Comparison of ENCODE assay signal across 16 mouse cellular contexts in genomic region chr4:150229747-150230390, GRCm38 (mm10). TPM values are rescaled to one million over a fixed set of nuclear protein-coding genes. Genes with fewer than 3 reads are reported as not detected.
DNase-seq lines count a peak whose midpoint lies in the region; ATAC-seq and TF ChIP-seq lines count a peak whose summit lies in the region.
"Had no signal": no experiment of that assay in that cellular context is flagged by ENCODE, and none has a peak within 500 bp of the region (broad histone marks: within the 10 kb centered on the region; RNA-seq: fewer than 3 reads in every experiment).

No protein-coding gene starts in this region.

- H3K36me3 ChIP-seq in heart, embryonic 11.5 days (ENCODE audit: control insufficient read depth, insufficient read depth, low read length): no peaks in the 10 kb centered on the region
- no peaks in the 10 kb centered on the region for H3K36me3 ChIP-seq in kidney, adult 2 months (ENCODE audit: control insufficient read depth, insufficient read depth, low read length)
- H3K36me3 ChIP-seq in kidney, embryonic 15.5 days: no peaks in the 10 kb centered on the region
- no peaks in the 10 kb centered on the region for H3K36me3 ChIP-seq in midbrain, embryonic 11.5 days (ENCODE audit: control insufficient read depth, insufficient read depth, low read length)
- H3K36me3 ChIP-seq in midbrain, postnatal 0 days (ENCODE audit: insufficient read depth, low read length): no peaks in the 10 kb centered on the region
- H3K36me3 ChIP-seq in neural tube, embryonic 15.5 days: no peaks in the 10 kb centered on the region
- H3K36me3 ChIP-seq: midbrain, embryonic 12.5 days; neural tube, embryonic 12.5 days had no signal

- H3K4me2 ChIP-seq in heart, embryonic 11.5 days: no peak overlapping the region
- no peak overlapping the region for H3K4me2 ChIP-seq in kidney, embryonic 15.5 days
- H3K4me2 ChIP-seq in midbrain, embryonic 11.5 days: no peak overlapping the region
- H3K4me2 ChIP-seq in midbrain, postnatal 0 days (ENCODE audit: low read depth, low read length, poor library complexity, severe bottlenecking): no peak overlapping the region
- no peak overlapping the region for H3K4me2 ChIP-seq in neural tube, embryonic 15.5 days
- H3K4me2 ChIP-seq: neural tube, embryonic 12.5 days had no signal

- no peak for ATAC-seq in heart, embryonic 11.5 days (replicated peaks; ENCODE audit: insufficient number of reproducible peaks, low FRiP score, low TSS enrichment)
- no peak for ATAC-seq in kidney, embryonic 15.5 days (replicated peaks; ENCODE audit: low FRiP score)
- ATAC-seq in midbrain, embryonic 11.5 days (ENCODE audit: low FRiP score): no peak
- no peak for ATAC-seq in midbrain, postnatal 0 days (ENCODE audit: low FRiP score)
- ATAC-seq in neural tube, embryonic 15.5 days (ENCODE audit: low FRiP score): no peak
- ATAC-seq: intestine, postnatal 0 days had no signal

- no peaks in the 10 kb centered on the region for H3K27me3 ChIP-seq in heart, embryonic 11.5 days (ENCODE audit: control insufficient read depth, insufficient read depth, low read length)
- no peaks in the 10 kb centered on the region for H3K27me3 ChIP-seq in kidney, adult 2 months (replicated peaks; ENCODE audit: control insufficient read depth, insufficient read depth, low read length)
- H3K27me3 ChIP-seq in kidney, embryonic 15.5 days: no peaks in the 10 kb centered on the region
- no peaks in the 10 kb centered on the region for H3K27me3 ChIP-seq in midbrain, embryonic 11.5 days (ENCODE audit: control insufficient read depth, insufficient read depth, low read length)
- H3K27me3 ChIP-seq in midbrain, postnatal 0 days (ENCODE audit: insufficient read depth, low read length): no peaks in the 10 kb centered on the region
- H3K27me3 ChIP-seq in neural tube, embryonic 15.5 days (replicated peaks): no peaks in the 10 kb centered on the region
- H3K27me3 ChIP-seq: neural tube, embryonic 12.5 days had no signal

- no peak overlapping the region for H3K4me3 ChIP-seq in heart, embryonic 11.5 days (ENCODE audit: low read depth, low read length)
- H3K4me3 ChIP-seq in kidney, adult 2 months (ENCODE audit: insufficient read depth, low read depth, low read length): no peak overlapping the region
- no peak overlapping the region for H3K4me3 ChIP-seq in kidney, embryonic 15.5 days (replicated peaks)
- H3K4me3 ChIP-seq in midbrain, embryonic 11.5 days (ENCODE audit: low read depth, low read length): no peak overlapping the region
- H3K4me3 ChIP-seq in midbrain, postnatal 0 days (ENCODE audit: low read depth, low read length): no peak overlapping the region
- H3K4me3 ChIP-seq in neural tube, embryonic 15.5 days (replicated peaks): no peak overlapping the region
- H3K4me3 ChIP-seq: midbrain, embryonic 12.5 days; neural tube, embryonic 12.5 days had no signal

- DNase-seq in heart, postnatal 4 days: no peak
- DNase-seq in kidney, adult 2 months: no peak
- peak; percentile 73 for DNase-seq in midbrain, embryonic 11.5 days (ENCODE audit: low spot score, missing footprints)
- no peak for DNase-seq in midbrain, postnatal 0 days (ENCODE audit: low spot score)
- DNase-seq in lung, postnatal 10 days: no peak
- DNase-seq: B cell, adult 2 months; lung, postnatal 36 days had no signal

- no peak for TF ChIP-seq POLR2A in kidney, adult 2 months (IDR thresholded peaks at IDR 0.05; ENCODE audit: low read depth, low read length)

- H3K27ac ChIP-seq in heart, embryonic 11.5 days (ENCODE audit: low read depth, low read length): peak overlapping the region; percentile 70; the same call in 1 of the 2 replicates
- H3K27ac ChIP-seq in kidney, adult 2 months (ENCODE audit: insufficient read depth, low read depth, low read length): peak overlapping the region; percentile 72; the same call in 1 of the 2 replicates
- no peak overlapping the region; the same call in 1 of the 2 replicates for H3K27ac ChIP-seq in kidney, embryonic 15.5 days
- H3K27ac ChIP-seq in midbrain, embryonic 11.5 days (ENCODE audit: low read depth, low read length): no peak overlapping the region
- no peak overlapping the region for H3K27ac ChIP-seq in midbrain, postnatal 0 days (ENCODE audit: low read depth, low read length)
- 0 out of 2 replicates have a peak overlapping the region, but pooled peaks have one; percentile 34 for H3K27ac ChIP-seq in neural tube, embryonic 15.5 days (replicated peaks)
- H3K27ac ChIP-seq: neural tube, embryonic 12.5 days had no signal

- peaks cover 29% of the 10 kb centered on the region for H3K4me1 ChIP-seq in heart, embryonic 11.5 days (ENCODE audit: control insufficient read depth, insufficient read depth, low read length)
- peaks cover 12% of the 10 kb centered on the region; the same call in 1 of the 2 replicates for H3K4me1 ChIP-seq in kidney, adult 2 months (ENCODE audit: control insufficient read depth, insufficient read depth, low read length)
- peaks cover 43% of the 10 kb centered on the region for H3K4me1 ChIP-seq in kidney, embryonic 15.5 days
- peaks cover 17% of the 10 kb centered on the region for H3K4me1 ChIP-seq in midbrain, embryonic 11.5 days (ENCODE audit: control insufficient read depth, insufficient read depth, low read length)
- H3K4me1 ChIP-seq in midbrain, postnatal 0 days (ENCODE audit: insufficient read depth, low read length): peaks cover 4% of the 10 kb centered on the region; the same call in 1 of the 2 replicates
- peaks cover 40% of the 10 kb centered on the region for H3K4me1 ChIP-seq in neural tube, embryonic 15.5 days

- TF ChIP-seq CTCF in kidney, adult 2 months (conservative IDR thresholded peaks at IDR 0.05; ENCODE audit: insufficient read depth, insufficient read length, low read depth, low read length): no peak
- TF ChIP-seq CTCF in midbrain, postnatal 0 days (IDR thresholded peaks at IDR 0.05): no peak

- H3K9ac ChIP-seq in heart, embryonic 11.5 days (ENCODE audit: low read depth, low read length): no peak overlapping the region
- no peak overlapping the region for H3K9ac ChIP-seq in kidney, embryonic 15.5 days
- no peak overlapping the region for H3K9ac ChIP-seq in midbrain, embryonic 11.5 days (ENCODE audit: low read length)
- H3K9ac ChIP-seq in midbrain, postnatal 0 days (replicated peaks; ENCODE audit: low read length, poor library complexity, severe bottlenecking): no peak overlapping the region
- H3K9ac ChIP-seq in neural tube, embryonic 15.5 days (replicated peaks): no peak overlapping the region
- H3K9ac ChIP-seq: midbrain, embryonic 12.5 days; neural tube, embryonic 12.5 days had no signal

- no peaks in the 10 kb centered on the region for H3K9me3 ChIP-seq in heart, embryonic 11.5 days (replicated peaks; ENCODE audit: control insufficient read depth, low read length)
- no peaks in the 10 kb centered on the region for H3K9me3 ChIP-seq in kidney, embryonic 15.5 days (replicated peaks)
- H3K9me3 ChIP-seq in midbrain, embryonic 11.5 days (ENCODE audit: control insufficient read depth, low read length): no peaks in the 10 kb centered on the region
- no peaks in the 10 kb centered on the region for H3K9me3 ChIP-seq in midbrain, postnatal 0 days (ENCODE audit: low read length)
- no peaks in the 10 kb centered on the region for H3K9me3 ChIP-seq in neural tube, embryonic 15.5 days (replicated peaks)
- H3K9me3 ChIP-seq: midbrain, embryonic 12.5 days; neural tube, embryonic 12.5 days had no signal

- 28% methylated on average over 10 of the region's 15 CpGs for WGBS in heart, embryonic 11.5 days (ENCODE audit: insufficient replicate concordance)
- 46% methylated on average over 11 of the region's 15 CpGs for WGBS in kidney, adult 2 months
- 32% methylated on average over 9 of the region's 15 CpGs for WGBS in kidney, embryonic 15.5 days
- 30% methylated on average over 11 of the region's 15 CpGs for WGBS in midbrain, embryonic 11.5 days
- 36% methylated on average over 10 of the region's 15 CpGs for WGBS in midbrain, postnatal 0 days
- 25% methylated on average over 10 of the region's 15 CpGs for WGBS in neural tube, embryonic 15.5 days

RNA-seq across cellular contexts. Expression of gene Eno1, which starts 6.7 kb away (rescaled TPM):
- 2,057 and 2,150 TPM in 2 replicates for polyA plus RNA-seq in heart, embryonic 11.5 days (2014; fragmentation: Nextera tagmentation; extraction: Ambion mirVana)
- total RNA-seq in heart, postnatal 4 days (2021): 100 to 1,000 TPM; 303 to 307 TPM
- polyA plus RNA-seq in kidney, adult 2 months (2012; rRNA removed): 630 and 636 TPM in 2 replicates
- 1,865 and 1,947 TPM in 2 replicates for polyA plus RNA-seq in kidney, embryonic 15.5 days (2015; fragmentation: Nextera tagmentation; extraction: Ambion mirVana)
- polyA plus RNA-seq in midbrain, embryonic 11.5 days (2014; fragmentation: Nextera tagmentation; extraction: Ambion mirVana): 1,438 and 1,518 TPM in 2 replicates
- total RNA-seq in midbrain, postnatal 0 days (2014; rRNA removed): 438 and 440 TPM in 2 replicates
- 1,069 and 1,129 TPM in 2 replicates for polyA plus RNA-seq in midbrain, postnatal 0 days (2015; fragmentation: Nextera tagmentation; extraction: Ambion mirVana)
- polyA plus RNA-seq in neural tube, embryonic 15.5 days (2015; fragmentation: Nextera tagmentation; extraction: Ambion mirVana): 1,173 and 1,202 TPM in 2 replicates

RNA-seq across cellular contexts. Expression of gene Car6, which starts 28.7 kb away (rescaled TPM):
- polyA plus RNA-seq in heart, embryonic 11.5 days (2014; fragmentation: Nextera tagmentation; extraction: Ambion mirVana): 0.32 TPM in 1 of 2 replicates, not detected in the other
- total RNA-seq in heart, postnatal 4 days (2021): not detected
- polyA plus RNA-seq in kidney, adult 2 months (2012; rRNA removed): not detected in 2 replicates
- not detected in 2 replicates for polyA plus RNA-seq in kidney, embryonic 15.5 days (2015; fragmentation: Nextera tagmentation; extraction: Ambion mirVana)
- 0.25 TPM in 1 of 2 replicates, not detected in the other for polyA plus RNA-seq in midbrain, embryonic 11.5 days (2014; fragmentation: Nextera tagmentation; extraction: Ambion mirVana)
- total RNA-seq in midbrain, postnatal 0 days (2014; rRNA removed): not detected in 2 replicates
- not detected in 2 replicates for polyA plus RNA-seq in midbrain, postnatal 0 days (2015; fragmentation: Nextera tagmentation; extraction: Ambion mirVana)
- polyA plus RNA-seq in neural tube, embryonic 15.5 days (2015; fragmentation: Nextera tagmentation; extraction: Ambion mirVana): not detected in 2 replicates
- total RNA-seq: hematopoietic stem cell, adult 5-6 weeks; left cerebral cortex, postnatal 14 days had no signal
- polyA plus RNA-seq: intestine, postnatal 0 days; liver, embryonic 16.5 days; midbrain, embryonic 12.5 days; neural tube, embryonic 12.5 days had no signal

RNA-seq across cellular contexts. Expression of gene Rere, which starts 51.6 kb away (rescaled TPM):
- polyA plus RNA-seq in heart, embryonic 11.5 days (2014; fragmentation: Nextera tagmentation; extraction: Ambion mirVana): 26.0 and 29.1 TPM in 2 replicates
- total RNA-seq in heart, postnatal 4 days (2021): 10 to 100 TPM; 70.0 to 72.5 TPM
- polyA plus RNA-seq in kidney, adult 2 months (2012; rRNA removed): 45.6 and 58.8 TPM in 2 replicates
- 35.1 and 36.5 TPM in 2 replicates for polyA plus RNA-seq in kidney, embryonic 15.5 days (2015; fragmentation: Nextera tagmentation; extraction: Ambion mirVana)
- polyA plus RNA-seq in midbrain, embryonic 11.5 days (2014; fragmentation: Nextera tagmentation; extraction: Ambion mirVana): 34.2 and 36.8 TPM in 2 replicates
- total RNA-seq in midbrain, postnatal 0 days (2014; rRNA removed): 36.8 and 44.3 TPM in 2 replicates
- 17.9 and 22.7 TPM in 2 replicates for polyA plus RNA-seq in midbrain, postnatal 0 days (2015; fragmentation: Nextera tagmentation; extraction: Ambion mirVana)
- 31.8 and 34.6 TPM in 2 replicates for polyA plus RNA-seq in neural tube, embryonic 15.5 days (2015; fragmentation: Nextera tagmentation; extraction: Ambion mirVana)

Comparison
In these comparisons a context has a peak if more than half of its experiments do, and no peak if none do; other contexts are left out.
1. H3K27ac ChIP-seq: peak in heart, embryonic 11.5 days (single experiment), kidney, adult 2 months (single experiment) and neural tube, embryonic 15.5 days (single experiment); none in kidney, embryonic 15.5 days (single experiment), midbrain, embryonic 11.5 days (single experiment) and midbrain, postnatal 0 days (single experiment).